Mouse (Mus musculus): Measurements from ENCODE around the gene Inf2. TPM values are rescaled to one million over a fixed set of nuclear protein-coding genes. Genes with fewer than 3 reads are reported as not detected.

Inf2 gene
- total RNA-seq, 2 experiments from 2014 or later: 7.7 to 11.0 TPM

GRCm38 (mm10) chr12:112563011-112563410, 25.6 kb upstream of the Inf2 start:
- no peak for DNase-seq (ENCODE audit: low spot score)

DNA sequence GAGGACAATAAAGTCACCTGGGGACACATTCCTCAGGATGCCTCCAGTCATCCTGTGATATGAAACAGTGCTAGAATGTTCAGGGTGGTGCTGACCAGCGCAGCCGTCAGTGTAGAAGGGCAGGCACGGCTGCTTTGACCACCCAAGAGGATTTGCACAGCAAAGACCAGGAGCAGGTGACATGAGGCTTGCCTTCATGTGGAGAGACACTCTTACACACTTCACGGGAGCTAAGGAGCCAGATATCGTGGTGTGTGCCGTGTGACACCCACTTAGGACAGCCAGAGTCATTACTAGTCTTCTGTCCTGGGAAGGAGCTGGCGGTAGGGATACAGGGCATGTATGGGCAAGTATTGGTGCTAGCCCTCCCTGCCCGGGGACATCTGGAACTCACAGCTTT, 18.4 kb upstream of the Inf2 start:
- DNase-seq (ENCODE audit: low spot score): no peak

GRCm38 (mm10) chr12:112571064-112571463, 17.5 kb upstream of the Inf2 start:
- DNase-seq (ENCODE audit: low spot score): no peak

GRCm38 (mm10) chr12:112575274-112575986, 13.2 kb upstream of the Inf2 start:
- DNase-seq (ENCODE audit: low spot score): no peak

DNA sequence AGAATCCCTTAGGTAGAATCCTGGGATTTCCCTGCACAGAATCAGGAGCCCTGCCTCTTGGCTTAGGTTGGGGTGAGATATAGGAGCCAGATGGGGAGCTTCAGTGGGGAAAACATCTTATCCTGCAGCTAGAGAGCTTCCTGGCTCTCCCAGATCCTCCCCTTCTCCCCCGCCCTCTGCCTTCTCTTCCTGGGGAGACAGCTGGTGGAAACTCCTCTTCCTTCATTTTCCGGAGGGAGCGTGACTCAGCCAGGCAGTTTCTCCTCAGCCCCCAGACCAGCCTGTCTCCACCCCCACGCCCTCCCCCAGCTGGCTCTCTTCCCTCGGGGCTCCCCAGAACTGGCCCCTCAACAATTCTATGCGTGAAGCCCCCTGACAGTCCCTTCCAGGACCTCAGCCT, 12.2 kb upstream of the Inf2 start:
- no peak for DNase-seq (ENCODE audit: low spot score)

- DNase-seq (ENCODE audit: low spot score): no peak
These were observed 11.8 kb upstream of the Inf2 start for GRCm38 (mm10) chr12:112576749-112577148.

- no peak for DNase-seq (ENCODE audit: low spot score)
These were observed 10.1 kb upstream of the Inf2 start for GRCm38 (mm10) chr12:112578296-112579090.

- DNase-seq (ENCODE audit: low spot score): no peak
These were observed 9.2 kb upstream of the Inf2 start for GRCm38 (mm10) chr12:112579430-112579829.

DNA sequence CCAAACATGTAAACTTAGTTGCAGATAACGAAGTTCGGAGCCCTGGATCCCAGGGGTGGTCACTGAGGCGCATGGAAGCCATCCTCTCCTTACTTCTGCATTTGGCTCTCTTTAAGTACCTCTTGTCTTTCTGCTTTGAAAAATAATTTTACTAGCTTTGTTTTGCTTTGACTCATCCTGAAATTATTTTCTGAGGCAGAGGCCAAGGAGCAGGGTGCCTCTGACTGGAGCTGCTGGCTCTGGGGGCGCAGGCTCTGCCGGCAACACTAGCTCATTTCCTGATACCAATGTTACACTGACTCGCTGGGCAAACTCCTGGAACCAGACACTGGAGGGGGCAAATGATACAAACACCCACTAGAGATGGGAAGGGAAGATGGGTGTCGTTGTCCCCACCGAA, 8.7 kb upstream of the Inf2 start:
- DNase-seq (ENCODE audit: low spot score): no peak

DNA sequence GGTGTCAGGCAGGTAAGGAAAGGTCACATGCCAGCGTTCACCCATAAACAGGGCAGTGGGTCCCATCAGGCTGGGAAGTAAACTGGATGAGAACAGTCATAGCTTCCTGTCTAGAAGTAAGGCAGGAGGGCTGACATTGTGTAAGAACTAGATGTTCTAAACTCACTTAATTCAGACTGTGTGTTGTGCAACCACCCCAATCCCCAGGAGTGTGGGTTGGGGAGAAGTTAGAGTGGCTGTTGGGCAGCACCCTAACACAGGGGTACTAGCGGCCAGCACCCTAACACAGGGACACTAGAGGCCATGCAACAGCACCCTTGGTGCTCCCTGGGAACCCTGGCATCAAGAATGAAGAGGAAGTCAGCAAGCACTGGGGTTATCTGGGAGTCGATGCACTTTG, 7.5 kb upstream of the Inf2 start:
- no peak for DNase-seq (ENCODE audit: low spot score)

DNA sequence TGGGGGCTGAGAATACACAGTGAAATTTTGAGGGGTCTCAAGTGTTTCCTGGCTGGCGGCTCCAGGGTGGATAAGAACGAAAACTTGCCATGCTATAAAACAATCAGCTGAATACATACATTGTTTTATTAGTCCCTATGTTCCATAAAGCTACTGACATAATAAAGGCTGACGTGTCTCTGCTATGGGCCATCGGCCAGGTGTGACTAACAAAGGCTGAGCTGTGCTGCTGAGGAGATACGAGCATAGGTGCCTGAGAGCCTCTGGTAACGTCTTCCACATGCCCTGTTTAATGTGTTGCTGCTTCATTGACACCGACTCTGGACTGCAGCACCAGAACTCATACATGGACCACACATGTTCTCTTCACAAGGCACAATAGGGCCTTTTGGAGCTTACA, 3.6 kb upstream of the Inf2 start:
- DNase-seq (ENCODE audit: low spot score): no peak

DNA sequence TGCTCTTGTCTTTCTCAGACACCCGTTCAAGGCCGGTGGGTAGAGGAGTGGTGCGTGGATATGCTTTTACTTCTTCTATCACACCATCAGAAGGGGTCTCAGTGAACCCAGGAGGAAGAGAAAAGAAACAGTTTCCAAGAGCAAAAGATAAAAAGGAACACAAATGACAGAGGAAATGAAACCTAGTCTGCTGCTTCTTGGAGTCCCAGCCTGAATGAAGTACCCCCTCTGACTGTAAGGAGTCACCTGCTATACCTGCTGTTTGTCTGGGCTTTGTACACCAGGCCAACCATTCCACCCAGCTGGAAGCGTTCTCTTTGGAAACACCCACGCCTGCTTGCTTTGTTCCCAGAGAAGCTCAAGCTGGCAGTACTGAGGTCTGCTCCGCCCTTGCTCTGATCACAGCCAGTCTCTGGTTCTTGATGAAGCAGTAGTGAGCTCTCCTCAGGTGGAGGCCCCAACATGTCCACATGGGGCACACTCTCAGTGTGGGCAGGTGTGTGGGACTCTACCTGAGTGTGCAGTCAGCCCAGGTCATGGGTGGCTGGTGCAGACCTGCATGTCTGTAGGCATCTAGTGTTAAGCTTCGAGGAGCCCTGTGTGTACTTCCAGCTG, 2.6 kb upstream of the Inf2 start:
- no peak for DNase-seq (ENCODE audit: low spot score)

GRCm38 (mm10) chr12:112587125-112588124, 1.2 kb upstream of the Inf2 start:
- DNase-seq (ENCODE audit: low spot score): peak; percentile 77

GRCm38 (mm10) chr12:112589491-112590191, 1.1 kb downstream of the Inf2 start:
- DNase-seq (ENCODE audit: low spot score): no peak

DNA sequence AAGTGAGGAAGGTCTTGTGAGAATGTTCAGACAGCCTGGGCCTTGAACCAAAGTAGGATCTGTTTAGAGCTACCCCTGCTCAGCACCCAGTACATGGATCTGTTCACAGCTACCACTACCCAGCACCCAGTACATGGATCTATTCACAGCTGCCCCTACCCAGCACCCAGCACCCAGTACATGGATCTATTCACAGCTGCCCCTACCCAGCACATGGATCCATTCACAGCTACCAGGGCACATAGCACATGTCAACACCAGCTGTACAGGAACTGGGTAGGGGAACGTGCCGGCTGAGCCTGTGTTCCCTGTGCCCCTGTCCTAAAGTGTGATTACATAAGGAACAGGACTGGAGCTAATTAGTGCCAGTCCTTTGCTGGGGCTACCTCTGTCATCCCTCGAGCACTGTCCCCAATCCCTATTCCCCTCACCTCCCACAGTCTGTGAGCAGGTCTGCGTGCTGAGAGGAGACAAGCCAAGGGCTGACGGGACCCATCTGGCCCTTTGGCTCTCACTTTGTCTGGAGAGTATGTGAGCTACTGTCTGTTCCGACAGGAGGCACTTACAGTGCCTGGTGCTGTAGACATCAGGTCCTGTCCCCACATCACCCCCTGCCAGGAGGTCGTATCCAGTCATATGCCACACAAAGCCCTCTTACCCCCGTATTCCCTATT, 2.1 kb downstream of the Inf2 start:
- no peak for DNase-seq (ENCODE audit: low spot score)

GRCm38 (mm10) chr12:112591240-112591639, 2.7 kb downstream of the Inf2 start:
- DNase-seq (ENCODE audit: low spot score): no peak

- DNase-seq (ENCODE audit: low spot score): no peak
These were observed 3.1 kb downstream of the Inf2 start for GRCm38 (mm10) chr12:112591730-112592129.

DNA sequence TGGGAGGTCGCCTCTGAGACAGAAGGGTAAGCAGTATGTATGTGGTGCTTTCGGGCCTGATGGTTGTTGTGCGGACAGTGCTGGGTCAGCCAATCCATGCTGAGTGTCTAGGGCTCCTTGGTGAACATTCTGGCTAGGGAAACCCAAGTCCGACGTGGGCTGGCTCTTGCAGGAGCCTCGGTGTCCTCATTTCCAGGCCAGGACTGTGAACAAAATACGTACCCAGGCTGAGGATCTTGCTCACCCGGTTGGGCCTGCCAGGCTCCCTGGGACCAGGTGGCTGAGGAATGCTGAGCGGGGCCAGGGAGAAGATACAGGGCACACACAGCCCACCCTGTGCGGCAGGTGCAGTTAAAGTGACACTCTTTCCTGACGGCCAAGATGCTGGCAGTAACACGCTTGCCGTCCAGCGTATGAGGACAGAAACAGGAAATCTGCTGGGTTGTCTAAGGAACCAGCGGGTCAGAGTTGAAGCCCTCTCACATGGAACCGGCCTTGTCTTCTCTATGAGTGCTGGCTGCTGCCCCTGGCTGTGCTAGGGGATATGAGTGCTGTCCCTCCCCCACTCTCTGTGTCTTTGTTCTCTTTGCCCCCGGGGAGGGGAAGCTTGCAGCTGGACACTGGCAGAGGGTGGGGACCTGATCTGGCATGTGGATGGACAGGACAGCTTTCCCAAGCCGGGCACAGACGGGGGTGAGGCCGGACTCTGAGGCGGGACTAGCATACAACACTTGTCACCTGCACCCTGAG, 4.6 kb downstream of the Inf2 start:
- peak; percentile 54 for DNase-seq (ENCODE audit: low spot score)
